Mouse (Mus musculus) liver, embryonic 14.5 days (tissue): ENCODE results near the gene Susd4.

Source experiments
- CTCF ChIP-seq: IDR thresholded peaks from 2 replicates; pipeline ENCODE4 v1.5.1; 2016; ENCODE audit warnings: antibody characterized with exemption, low read depth, control low read depth
- EP300 ChIP-seq: IDR thresholded peaks from 2 replicates; pipeline ENCODE4 v1.6.1; 2016; ENCODE audit warnings: antibody characterized with exemption, low read depth

DNA sequence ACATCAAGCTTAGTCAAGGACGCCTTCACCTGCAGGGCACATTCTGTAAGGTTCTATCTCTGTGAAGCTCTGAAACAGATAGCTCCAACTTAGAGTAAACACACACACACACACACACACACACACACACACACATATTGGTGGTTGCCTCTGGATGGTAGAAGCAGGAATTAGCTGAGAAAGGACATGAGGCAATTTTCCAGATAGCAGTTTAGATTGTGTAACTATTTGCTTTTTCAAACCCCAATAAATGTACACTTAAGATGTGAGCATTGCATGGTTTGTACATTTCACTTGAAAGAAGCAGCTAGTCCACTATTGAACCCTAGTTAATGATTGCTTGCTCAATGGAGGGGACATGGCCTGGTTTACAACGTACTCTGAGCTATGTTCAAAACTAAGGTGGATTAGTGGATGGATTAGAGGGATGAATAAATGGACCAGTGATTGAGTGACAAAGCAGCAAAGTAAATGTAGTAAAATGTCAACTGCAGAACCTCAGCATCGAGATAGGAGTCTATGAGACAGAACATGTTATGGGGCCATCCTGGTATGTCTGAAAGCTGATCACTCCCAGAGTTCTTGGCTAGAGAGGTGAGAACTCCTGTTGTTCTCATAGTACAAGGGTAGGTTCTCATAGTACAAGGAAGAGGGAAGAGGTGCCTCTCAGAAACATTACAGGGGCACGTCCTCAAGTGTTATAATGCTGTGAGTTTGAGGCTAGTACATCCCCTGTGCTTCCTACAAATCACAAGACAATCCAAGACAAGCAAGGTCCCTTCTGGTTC, 150.7 kb downstream of the Susd4 start:
- TF ChIP-seq CTCF: no peak
- TF ChIP-seq EP300: no peak
